Mouse (Mus musculus): ENCODE measurements around the gene Snrpa1. TPM values are rescaled to one million over a fixed set of nuclear protein-coding genes. Genes with fewer than 3 reads are reported as not detected.

The Snrpa1 gene
- total RNA-seq, 2 experiments from 2014 or later, result 38.6 to 43.8 TPM

DNA sequence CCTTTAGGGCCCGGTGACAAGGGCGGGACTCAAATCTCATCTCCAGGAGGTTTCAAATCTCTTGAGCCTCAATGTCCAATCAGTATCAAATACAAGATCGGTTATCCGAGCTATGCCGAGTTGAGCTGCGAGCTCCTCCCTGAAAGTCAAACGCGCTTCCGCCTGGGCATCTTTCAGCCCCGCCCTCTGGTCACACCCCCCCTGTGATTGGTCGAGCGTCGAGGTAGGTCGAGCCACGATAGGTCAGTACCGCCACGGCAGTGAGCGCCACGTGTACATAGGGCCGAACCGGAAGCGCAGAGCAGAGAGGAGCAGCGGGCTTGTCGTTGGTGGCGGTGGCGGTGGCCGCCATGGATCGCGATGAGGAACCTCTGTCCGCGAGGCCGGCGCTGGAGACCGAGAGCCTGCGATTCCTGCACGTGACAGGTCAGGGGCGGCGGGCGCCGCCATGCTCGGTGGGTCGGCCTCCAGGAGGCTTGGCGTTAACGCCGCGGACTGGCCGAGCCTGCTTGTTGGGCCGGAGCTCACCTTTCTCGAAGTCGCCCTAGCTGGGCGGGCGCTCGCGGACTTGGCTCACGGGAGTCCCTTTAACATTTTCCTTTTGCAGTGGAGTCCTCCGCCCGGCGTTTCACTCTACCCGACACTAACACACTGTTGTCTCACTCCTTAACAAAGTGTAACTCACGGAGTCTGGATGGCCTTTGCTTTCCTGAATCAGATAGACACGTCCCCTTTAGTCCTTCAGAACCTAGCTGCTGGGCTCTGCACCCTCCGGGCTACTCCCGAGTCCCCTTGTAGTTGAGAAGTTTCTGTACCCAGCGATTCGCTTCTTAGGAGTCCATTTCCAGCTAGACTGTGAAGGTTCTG is 20.8 kb downstream of the Snrpa1 start, which contains the start of gene Selenos:
Gene Selenos, plus strand, starts transcription at position 286 of the 867 bp plus-strand sequence.
- DNase-seq, result peak; percentile 98

DNA sequence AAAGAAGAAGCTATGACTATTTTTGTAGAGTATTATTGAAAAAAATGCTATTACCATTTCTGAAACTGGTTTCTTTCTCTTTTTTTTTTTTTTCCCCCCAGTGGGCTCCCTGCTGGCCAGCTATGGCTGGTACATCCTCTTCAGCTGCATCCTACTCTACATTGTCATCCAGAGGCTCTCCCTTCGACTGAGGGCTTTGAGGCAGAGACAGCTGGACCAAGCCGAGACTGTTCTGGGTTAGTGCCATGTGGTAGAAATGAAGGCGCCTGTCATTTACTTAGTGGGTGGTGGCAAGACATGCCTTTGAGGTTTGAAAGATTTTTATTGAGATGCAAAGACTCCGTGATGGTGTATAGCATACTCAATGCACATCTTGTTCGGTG is 21.4 kb downstream of the Snrpa1 start:
- DNase-seq, result no peak

DNA sequence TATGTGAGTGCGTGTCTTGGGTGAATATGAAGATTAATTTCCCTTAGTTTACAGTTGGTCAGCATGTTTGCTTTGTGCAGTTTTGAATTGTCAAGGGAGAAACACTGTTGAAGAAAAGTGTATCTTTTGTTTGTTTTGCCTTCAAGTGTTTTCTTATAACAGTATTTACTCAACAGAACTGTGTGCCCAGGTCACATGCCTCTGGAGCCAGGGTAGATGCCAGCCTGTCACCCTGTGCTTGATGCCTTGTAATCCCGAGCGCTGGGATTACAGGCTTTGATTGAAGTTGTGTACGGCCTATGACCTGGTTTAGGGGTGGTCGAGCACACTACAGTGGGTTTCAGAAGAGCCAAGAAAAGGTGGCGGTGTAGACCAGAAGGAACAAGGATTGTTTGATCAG is 25.0 kb downstream of the Snrpa1 start:
- no peak for DNase-seq

DNA sequence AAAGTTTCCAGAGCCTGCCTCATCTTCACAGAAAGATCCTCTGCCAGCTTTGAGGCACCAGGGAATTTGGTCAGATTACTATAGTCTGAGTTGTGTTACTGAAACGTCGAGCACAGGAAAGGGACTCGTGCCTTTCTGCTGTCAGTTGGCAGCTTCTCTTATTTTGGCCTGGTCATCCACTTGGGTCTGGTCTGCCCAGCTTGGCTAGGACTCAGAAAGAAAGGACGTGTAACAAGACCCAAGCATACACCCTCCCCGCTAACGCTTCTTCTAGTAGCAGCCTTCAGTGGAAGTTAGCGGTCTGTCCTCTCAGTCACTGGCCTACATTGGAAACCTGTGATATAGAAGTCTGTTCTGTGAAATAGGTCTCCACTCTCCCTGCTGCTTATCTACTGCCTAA is 25.7 kb downstream of the Snrpa1 start:
- no peak for DNase-seq

DNA sequence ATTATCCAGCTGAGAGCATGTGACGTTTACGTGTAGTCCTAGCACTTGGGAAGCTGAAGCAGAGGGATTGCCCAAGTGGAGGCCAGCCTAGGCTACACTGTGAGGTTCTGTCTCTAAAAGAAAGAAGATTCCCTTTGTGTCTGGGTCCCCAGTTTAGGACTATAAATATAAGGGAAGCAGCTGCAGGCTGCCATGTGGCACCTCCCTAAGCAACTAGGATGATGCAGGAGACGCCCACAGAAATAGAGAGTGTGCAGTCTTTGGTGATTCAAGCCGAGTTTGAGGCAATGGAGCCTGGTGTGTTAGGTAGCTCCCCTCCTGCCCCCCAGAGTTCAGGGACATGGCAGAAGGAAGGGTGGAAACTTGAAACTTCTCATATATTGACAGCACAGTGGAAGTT is 28.8 kb downstream of the Snrpa1 start:
- DNase-seq, result no peak

DNA sequence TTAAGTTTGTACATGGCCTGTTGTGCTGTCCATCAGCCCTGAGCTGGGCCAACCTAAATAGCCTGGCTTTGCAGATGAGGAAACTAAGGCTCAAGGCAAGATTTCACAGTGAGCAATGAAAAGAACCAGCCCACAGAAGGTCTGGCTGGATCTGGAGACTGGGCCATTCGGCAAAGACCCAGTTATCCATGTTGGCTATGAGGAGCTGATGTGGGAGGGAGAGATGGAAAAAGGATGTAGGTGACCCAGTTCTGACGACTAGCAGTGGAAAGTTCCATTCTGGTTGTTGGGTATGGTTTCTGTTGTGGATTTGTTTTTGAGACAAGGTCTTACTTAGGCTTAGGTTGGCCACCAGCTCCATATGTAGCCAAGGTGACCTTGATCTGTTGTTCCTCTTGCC is 29.3 kb downstream of the Snrpa1 start:
- no peak for DNase-seq

DNA sequence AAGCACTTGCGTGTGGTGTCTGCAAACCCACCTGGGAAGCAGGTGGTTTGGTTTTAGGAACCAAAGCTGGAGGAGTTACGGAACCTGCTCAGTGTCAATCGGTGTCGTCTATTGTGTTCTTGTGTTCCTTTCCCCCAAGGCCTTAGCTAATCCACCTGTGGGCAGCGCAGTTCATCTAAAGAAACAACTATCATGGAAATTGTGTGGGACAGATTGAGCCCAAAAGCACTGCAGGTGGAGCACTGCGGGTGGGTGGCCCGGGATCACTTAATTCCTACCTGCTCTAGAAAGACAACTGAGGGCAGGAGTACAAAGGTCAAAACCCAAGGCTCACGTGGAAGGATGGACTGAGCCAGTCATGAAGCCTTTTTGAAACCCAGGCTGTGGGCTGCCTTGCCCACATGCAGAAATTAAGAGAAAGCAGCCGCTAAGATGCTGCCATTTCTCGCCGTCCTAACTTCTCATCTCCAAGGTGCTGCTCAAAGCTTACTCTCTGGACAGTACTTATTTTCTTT is 31.9 kb downstream of the Snrpa1 start:
- DNase-seq, result no peak

DNA sequence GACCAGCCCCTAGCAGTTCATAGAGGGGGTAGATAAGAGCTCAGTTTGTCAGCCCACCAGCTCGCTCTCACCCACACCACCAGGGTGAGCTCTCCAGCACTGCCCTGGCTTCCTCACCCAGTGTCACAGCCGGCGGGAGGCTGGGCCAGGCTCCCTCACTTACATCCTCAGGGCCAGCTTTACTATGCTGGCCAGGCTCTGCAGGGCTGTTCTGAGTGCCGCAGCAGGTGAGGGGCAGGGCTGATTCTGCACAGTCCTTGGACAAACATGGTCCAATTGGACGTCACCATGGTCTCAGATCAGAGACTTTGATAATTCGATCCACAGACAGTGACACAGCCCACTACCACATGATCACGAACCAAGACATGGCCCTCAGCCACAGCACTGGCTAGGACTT is 32.8 kb downstream of the Snrpa1 start:
- DNase-seq, result no peak

DNA sequence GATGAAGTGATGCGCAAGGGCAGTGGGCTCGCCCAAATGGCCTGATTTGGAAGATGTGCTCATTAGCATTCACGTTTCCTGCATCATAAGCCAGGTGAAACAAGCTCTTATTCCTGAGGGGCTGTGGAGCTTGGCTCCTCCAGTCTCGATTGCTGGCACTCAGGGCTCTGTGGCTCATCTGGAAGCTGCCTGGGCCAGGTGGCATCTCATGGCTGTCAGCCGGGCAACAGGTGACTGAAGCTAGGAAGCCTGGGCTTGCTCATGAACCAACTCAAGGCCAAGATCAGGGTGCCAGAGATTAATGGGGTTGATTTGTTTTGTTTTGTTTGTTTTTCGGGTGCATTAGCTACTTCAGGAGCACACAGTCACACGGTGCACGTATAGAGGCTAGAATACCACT is 33.9 kb downstream of the Snrpa1 start:
- no peak for DNase-seq

DNA sequence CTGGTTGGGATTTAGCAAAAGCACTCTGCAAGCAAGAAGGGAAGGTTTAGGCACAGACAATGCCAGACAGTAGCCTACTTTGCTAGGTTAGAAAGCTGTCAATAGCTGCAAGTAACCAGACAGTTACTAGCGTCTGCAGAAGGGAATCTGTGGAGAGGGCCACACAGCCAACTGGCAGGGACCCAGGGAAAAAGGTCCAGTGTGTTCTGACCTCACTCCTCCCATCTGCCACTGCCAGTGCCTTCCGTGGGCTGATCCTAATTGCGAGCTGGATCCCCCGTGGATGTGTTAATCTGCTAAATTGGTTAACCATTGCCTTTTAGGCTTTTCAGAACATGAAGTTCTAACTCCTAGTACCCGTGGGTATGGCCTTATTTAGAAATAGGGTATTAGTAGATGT is 35.3 kb downstream of the Snrpa1 start:
- DNase-seq, result peak; percentile 43

DNA sequence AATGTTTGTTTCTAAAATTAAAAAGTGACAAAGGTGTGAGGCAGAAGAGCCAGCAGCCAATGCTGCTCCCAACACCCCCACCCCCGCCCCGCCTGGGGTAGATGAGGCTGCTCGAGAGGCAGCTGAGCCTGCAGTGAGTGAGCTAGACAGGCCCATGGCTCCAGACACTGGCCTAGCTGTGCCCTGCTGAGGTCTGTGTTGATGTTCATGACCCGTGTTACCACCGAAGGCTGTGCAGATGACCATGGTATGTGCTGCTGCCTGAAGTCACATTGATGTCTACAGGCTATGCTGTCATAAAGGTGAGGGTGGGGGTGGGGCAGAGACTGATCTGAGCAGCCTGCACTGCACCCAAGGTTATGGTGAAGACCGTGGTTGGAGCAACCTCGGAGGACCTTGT is 40.0 kb downstream of the Snrpa1 start:
- DNase-seq, result no peak

DNA sequence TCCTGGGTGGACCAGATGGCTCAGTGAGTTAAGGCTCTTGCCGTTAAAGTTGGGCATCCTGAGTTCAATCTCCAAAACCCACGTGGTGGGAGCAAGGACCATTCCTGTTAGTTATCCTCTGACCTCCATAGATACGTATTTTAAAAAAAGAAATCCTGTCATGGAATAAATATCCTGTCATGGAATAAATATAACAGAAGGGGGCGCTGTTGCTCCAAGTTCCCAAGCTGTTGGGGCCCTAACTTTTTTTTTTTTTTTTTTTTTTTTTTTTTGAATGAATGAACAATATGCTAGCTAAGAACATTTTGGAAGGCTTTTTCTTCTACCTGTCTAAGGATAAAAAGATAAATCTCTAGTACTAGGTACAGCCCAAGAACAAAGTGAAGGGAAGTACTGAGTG is 43.1 kb downstream of the Snrpa1 start:
- DNase-seq, result peak; percentile 43

DNA sequence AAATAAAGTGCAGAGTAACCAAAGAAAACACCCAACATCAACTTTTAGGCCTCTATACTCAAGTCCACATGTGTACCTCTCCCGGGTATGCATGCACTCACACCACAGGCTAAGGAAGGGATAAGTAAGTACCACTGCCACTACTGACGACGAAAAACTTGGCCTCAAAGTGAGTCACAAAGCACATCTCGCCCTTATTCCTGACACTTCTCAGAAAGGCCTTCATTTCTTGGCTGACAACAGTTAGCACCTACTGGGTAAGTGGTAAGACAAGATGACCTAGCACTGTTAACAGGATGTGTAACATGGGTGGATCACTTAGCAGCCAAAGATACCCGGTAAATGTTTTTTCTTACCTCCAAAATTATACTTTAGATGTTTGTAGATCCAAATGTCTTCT is 45.7 kb downstream of the Snrpa1 start:
- no peak for DNase-seq

DNA sequence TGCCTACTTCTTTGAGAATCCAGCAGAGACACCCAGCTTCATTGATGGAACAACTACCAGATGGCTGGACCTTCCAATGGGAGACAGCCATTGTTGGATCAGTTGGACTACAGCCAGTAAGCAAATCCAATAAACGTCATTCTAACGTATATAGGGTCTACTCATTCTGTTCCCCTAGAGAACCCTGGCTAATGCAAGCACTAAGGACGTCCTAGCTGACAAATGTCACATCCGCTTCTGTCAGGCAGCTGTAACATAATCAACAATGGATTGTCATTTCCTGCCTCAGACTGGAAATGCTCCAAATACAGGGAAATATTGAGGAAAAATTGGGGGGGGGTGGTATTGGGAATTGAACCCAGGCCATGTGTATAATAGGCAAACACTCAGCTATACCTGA is 47.0 kb downstream of the Snrpa1 start:
- DNase-seq, result no peak

DNA sequence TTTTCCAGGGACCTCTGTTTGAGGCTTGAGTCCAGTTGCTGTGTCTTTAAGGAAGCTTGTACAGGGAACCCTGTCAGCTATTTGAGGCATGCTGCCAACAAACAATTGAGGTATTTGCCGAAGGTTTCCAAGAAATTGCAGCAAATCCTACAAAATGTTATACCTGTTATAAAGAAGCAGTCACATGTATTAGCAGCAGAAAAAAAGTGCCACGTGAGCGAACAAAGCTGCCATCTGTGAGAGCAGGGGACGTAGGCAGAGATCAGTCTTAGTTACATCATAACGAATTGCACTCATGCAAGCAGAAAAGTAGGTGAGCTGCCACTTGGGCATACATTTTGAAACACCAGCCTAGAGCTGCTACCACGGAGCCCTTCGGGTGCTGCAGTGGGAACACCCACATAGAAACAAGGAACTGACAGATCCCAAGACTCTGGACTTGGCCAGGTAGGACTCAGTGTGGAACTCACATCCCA is 47.8 kb downstream of the Snrpa1 start:
- peak; percentile 25 for DNase-seq

DNA sequence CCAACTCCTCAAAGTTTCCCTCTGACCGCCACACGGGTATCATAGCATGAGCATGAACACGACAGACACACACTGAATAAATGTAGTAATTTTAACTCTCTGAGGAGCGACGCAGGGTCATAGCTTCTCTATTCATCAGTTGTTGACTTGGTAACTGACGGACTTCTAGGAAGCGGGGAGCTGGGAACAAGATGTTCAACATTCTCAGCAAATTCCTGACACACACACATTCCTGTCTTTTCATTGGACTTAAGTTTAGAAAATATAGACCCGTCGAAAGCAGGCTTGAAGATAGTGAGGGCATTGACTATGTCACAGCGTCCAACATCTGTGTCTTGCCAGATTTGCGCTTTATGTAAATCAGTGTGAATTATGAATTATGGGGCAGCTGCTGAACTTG is 48.4 kb downstream of the Snrpa1 start:
- DNase-seq, result no peak

DNA sequence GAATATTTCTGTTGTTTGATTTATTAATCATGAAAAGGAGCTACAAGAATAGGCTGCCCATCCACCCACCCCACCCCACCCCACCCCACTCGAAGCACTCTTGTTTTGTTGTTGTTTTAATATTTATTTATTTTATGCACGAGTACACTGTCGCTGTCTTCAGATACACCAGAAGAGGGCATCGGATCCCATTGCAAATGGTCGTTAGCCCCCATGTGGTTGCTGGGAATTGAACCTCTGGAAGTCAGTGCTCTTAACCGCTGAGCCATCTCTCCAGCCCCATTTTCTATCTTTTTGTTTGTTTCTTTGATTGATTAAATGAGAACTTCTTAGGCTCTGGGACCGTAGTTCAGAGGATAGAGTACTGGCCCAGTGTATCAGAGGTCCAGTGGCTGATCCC is 49.1 kb downstream of the Snrpa1 start:
- DNase-seq, result peak; percentile 34

DNA sequence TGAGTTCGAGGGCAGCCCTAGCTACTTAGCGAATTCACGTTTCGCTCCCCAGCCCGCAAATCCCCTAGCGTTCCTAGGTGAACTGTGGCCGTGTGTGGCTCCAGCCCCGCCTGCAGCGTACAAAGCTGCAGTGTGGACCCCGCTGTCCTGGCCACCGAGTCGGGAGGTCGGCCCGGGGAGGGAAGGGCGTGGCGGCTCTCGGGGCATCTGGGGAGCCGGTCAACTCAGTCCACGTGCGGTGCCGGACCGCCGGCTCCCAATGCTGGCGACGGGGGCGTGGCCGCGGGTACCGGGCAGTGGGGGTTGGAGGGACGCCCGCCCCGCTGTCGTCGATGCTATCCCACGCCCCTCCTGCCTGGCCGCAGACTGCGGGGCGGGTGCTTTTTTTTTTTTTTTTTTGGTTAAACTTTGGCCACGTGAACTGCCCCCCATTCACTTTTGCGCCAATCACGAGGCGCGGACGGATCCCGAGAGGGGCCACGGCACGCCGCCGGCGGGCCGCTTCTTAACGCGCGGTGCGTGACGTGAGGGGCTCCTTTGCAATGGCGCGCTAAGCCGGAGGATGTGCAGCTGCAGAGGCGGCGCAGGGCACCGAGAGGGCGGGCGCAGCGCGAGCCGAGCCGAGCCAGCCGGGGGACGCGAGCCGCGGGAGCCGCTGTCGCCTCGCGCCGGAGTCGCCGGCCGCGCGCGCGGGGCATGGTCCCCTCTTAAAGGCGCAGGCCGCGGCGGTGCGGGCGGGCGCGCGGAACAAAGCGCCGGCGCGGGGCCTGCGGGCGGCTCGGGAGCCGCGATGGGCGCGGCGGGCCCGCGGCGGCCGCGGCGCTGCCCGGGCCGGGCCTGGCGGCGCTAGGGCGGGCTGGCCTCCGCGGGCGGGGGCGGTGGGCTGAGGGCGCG is 50.4 kb downstream of the Snrpa1 start, which contains the start of gene Chsy1:
Gene Chsy1, plus strand, starts transcription at position 555 of the 894 bp plus-strand sequence.
- peak; percentile 93 for DNase-seq

DNA sequence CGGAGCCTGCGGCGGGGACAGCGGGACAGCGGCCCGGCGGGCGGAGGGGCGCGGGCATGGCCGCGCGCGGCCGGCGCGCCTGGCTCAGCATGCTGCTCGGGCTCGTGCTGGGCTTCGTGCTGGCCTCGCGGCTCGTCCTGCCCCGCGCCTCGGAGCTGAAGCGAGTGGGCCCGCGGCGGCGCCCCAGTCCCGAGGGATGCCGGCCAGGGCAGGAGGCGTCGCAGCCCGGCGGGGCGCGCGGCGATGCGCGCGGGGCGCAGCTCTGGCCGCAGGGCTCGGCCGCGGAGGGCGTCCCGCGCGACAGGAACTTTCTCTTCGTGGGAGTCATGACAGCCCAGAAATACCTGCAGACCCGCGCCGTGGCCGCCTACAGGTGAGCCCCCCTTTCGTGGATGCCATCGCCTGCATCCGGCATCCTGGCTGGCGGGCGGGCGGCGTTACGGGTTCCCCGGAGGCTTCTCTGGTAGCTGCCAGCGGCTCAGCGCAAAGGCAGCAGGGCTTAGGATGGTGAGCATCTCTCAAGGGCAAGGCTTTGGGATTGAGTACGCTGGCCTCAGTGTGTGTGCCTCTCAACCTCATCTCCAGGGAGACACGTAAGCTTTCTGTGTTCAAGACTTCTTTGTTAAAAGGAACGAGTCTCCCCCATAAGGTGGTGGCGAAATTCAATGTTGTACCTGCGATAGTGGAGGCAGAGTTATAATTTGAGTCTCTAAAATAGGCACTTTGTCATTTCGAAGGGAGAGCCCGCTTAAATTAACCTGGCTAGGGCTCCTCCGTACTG is 51.2 kb downstream of the Snrpa1 start:
- peak; percentile 53 for DNase-seq

DNA sequence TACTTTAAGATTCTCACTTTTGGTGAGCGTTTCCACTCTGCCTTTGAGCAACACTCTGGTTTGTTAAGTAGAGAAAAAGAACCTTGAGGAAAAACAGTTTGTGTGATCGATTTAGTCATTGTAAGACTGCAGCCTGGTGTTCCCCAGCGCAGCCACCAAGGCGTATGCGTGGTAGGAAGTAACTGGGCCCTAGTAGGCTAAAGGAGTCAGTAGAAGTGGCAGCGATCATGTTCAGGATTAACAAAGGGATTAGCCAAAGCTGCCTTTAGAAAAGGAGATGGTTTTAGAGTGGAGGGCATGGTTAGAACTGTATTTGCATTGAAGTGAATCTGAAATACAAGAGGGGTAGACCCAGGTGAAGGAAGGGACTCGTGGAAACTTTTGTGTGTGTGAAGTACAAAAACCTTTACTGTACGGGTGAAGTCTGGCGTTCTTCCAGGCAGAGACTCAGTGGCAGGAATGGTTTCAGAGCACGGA is 51.9 kb downstream of the Snrpa1 start:
- peak; percentile 20 for DNase-seq

DNA sequence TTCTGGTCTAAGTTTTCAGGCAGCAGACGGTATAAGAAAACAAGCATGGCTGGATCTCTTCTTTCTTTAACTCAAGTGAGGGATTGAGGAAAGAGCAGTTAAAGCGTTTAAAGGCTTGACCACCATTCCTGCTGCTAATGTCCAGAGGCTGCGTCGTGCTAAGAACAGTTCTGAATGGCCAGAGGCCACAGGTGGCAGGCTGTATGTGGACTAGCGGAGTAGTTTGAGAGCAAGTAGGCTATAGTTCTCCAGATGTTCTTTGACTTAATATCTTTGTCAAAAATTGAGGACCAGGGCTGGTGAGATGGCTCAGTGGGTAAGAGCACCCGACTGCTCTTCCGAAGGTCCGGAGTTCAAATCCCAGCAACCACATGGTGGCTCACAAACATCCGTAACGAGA is 52.4 kb downstream of the Snrpa1 start:
- no peak for DNase-seq

DNA sequence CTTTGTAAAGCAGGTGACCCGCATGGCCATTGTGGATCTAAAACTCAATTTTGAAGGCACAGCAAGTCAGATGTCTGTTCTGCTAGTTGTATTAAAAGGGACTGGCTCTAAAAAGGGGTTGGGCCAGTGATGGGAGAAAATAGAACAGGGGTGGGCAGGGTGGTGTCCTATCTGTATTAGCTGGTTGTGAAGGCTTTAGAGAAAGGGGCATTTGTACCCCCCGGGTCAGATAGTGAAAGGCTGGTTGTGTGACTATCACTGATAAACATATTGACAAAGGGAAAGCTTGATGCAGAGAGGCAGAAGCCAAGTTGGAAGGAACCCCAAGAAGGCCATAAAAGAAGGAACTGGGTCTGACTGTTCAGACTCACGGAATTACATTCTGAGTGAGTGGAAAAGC is 54.8 kb downstream of the Snrpa1 start:
- no peak for DNase-seq
